Mouse (Mus musculus): Measurements from ENCODE around the gene Upp2. TPM values are rescaled to one million over a fixed set of nuclear protein-coding genes. Genes with fewer than 3 reads are reported as not detected.

Upp2 gene
- total and polyA plus RNA-seq, 2 experiments, result 105 to 1,754 TPM

- H3K36me3 ChIP-seq (ENCODE audit: control insufficient read depth, insufficient read depth, low read length), result no peaks in the 10 kb centered on the region
- 93% methylated on average over 11 of the region's 11 CpGs for WGBS
- no peak overlapping the region for H3K4me3 ChIP-seq (ENCODE audit: insufficient read depth, low read depth, low read length)
- no peak for DNase-seq (ENCODE audit: extremely low read depth, low read depth, low spot score)
- H3K27me3 ChIP-seq (ENCODE audit: control insufficient read depth, insufficient read depth, low read length), result no peaks in the 10 kb centered on the region
- no peak overlapping the region for H3K27ac ChIP-seq (replicated peaks; ENCODE audit: insufficient read depth, low read depth, low read length)
- H3K4me1 ChIP-seq (ENCODE audit: control insufficient read depth, insufficient read depth, low read length), result no peaks in the 10 kb centered on the region
- H3K79me2 ChIP-seq (ENCODE audit: control insufficient read depth, insufficient read depth, low read length), result no peaks in the 10 kb centered on the region
- no peak overlapping the region for H3K9ac ChIP-seq (ENCODE audit: low read depth, low read length)
- TF ChIP-seq POLR2A (IDR thresholded peaks at IDR 0.05; ENCODE audit: extremely low read depth, insufficient read depth, low read length) (no peak), CTCF (IDR thresholded peaks at IDR 0.05; ENCODE audit: low read depth, low read length) (no peak)
These were observed 66.7 kb downstream of the Upp2 start for GRCm38 (mm10) chr2:58633791-58634190.

- no peak overlapping the region for H3K9ac ChIP-seq (ENCODE audit: low read depth, low read length)
- no peaks in the 10 kb centered on the region for H3K27me3 ChIP-seq (ENCODE audit: control insufficient read depth, insufficient read depth, low read length)
- H3K27ac ChIP-seq (replicated peaks; ENCODE audit: insufficient read depth, low read depth, low read length), result no peak overlapping the region
- 89% methylated on average over 19 of the region's 19 CpGs for WGBS
- no peaks in the 10 kb centered on the region for H3K79me2 ChIP-seq (ENCODE audit: control insufficient read depth, insufficient read depth, low read length)
- no peak for DNase-seq (ENCODE audit: extremely low read depth, low read depth, low spot score)
- TF ChIP-seq POLR2A (IDR thresholded peaks at IDR 0.05; ENCODE audit: extremely low read depth, insufficient read depth, low read length) (no peak), CTCF (IDR thresholded peaks at IDR 0.05; ENCODE audit: low read depth, low read length) (no peak)
- H3K4me1 ChIP-seq (ENCODE audit: control insufficient read depth, insufficient read depth, low read length), result no peaks in the 10 kb centered on the region
- no peaks in the 10 kb centered on the region for H3K36me3 ChIP-seq (ENCODE audit: control insufficient read depth, insufficient read depth, low read length)
- H3K4me3 ChIP-seq (ENCODE audit: insufficient read depth, low read depth, low read length), result no peak overlapping the region
These were observed 74.9 kb downstream of the Upp2 start for GRCm38 (mm10) chr2:58641761-58642555.

GRCm38 (mm10) chr2:58645667-58646066 lies 78.6 kb downstream of the Upp2 start:
- H3K4me1 ChIP-seq (ENCODE audit: control insufficient read depth, insufficient read depth, low read length), result no peaks in the 10 kb centered on the region
- H3K4me3 ChIP-seq (ENCODE audit: insufficient read depth, low read depth, low read length), result no peak overlapping the region
- no peaks in the 10 kb centered on the region for H3K36me3 ChIP-seq (ENCODE audit: control insufficient read depth, insufficient read depth, low read length)
- 97% methylated on average over 6 of the region's 6 CpGs for WGBS
- no peak overlapping the region for H3K27ac ChIP-seq (replicated peaks; ENCODE audit: insufficient read depth, low read depth, low read length)
- no peaks in the 10 kb centered on the region for H3K79me2 ChIP-seq (ENCODE audit: control insufficient read depth, insufficient read depth, low read length)
- no peaks in the 10 kb centered on the region for H3K27me3 ChIP-seq (ENCODE audit: control insufficient read depth, insufficient read depth, low read length)
- DNase-seq (ENCODE audit: extremely low read depth, low read depth, low spot score), result no peak
- H3K9ac ChIP-seq (ENCODE audit: low read depth, low read length), result no peak overlapping the region
- no peak for TF ChIP-seq CTCF (IDR thresholded peaks at IDR 0.05; ENCODE audit: low read depth, low read length)
- no peak for TF ChIP-seq POLR2A (IDR thresholded peaks at IDR 0.05; ENCODE audit: extremely low read depth, insufficient read depth, low read length)

GRCm38 (mm10) chr2:58655169-58655568 lies 88.1 kb downstream of the Upp2 start:
- 91% methylated on average over 6 of the region's 6 CpGs for WGBS
- no peak overlapping the region for H3K4me3 ChIP-seq (ENCODE audit: insufficient read depth, low read depth, low read length)
- no peaks in the 10 kb centered on the region for H3K4me1 ChIP-seq (ENCODE audit: control insufficient read depth, insufficient read depth, low read length)
- DNase-seq (ENCODE audit: extremely low read depth, low read depth, low spot score), result no peak
- H3K27me3 ChIP-seq (ENCODE audit: control insufficient read depth, insufficient read depth, low read length), result no peaks in the 10 kb centered on the region
- no peak overlapping the region for H3K9ac ChIP-seq (ENCODE audit: low read depth, low read length)
- no peaks in the 10 kb centered on the region for H3K36me3 ChIP-seq (ENCODE audit: control insufficient read depth, insufficient read depth, low read length)
- TF ChIP-seq CTCF (IDR thresholded peaks at IDR 0.05; ENCODE audit: low read depth, low read length) (no peak), POLR2A (IDR thresholded peaks at IDR 0.05; ENCODE audit: extremely low read depth, insufficient read depth, low read length) (no peak)
- H3K79me2 ChIP-seq (ENCODE audit: control insufficient read depth, insufficient read depth, low read length), result no peaks in the 10 kb centered on the region
- no peak overlapping the region for H3K27ac ChIP-seq (replicated peaks; ENCODE audit: insufficient read depth, low read depth, low read length)

- no peak for DNase-seq (ENCODE audit: extremely low read depth, low read depth, low spot score)
- Histone ChIP-seq H3K27ac (replicated peaks; ENCODE audit: insufficient read depth, low read depth, low read length) (no peak overlapping the region), H3K79me2 (ENCODE audit: control insufficient read depth, insufficient read depth, low read length) (no peaks in the 10 kb centered on the region), H3K4me1 (ENCODE audit: control insufficient read depth, insufficient read depth, low read length) (no peaks in the 10 kb centered on the region), H3K9ac (ENCODE audit: low read depth, low read length) (no peak overlapping the region), H3K36me3 (ENCODE audit: control insufficient read depth, insufficient read depth, low read length) (no peaks in the 10 kb centered on the region), H3K27me3 (ENCODE audit: control insufficient read depth, insufficient read depth, low read length) (no peaks in the 10 kb centered on the region), H3K4me3 (ENCODE audit: insufficient read depth, low read depth, low read length) (no peak overlapping the region)
- TF ChIP-seq POLR2A (IDR thresholded peaks at IDR 0.05; ENCODE audit: extremely low read depth, insufficient read depth, low read length), result no peak
- TF ChIP-seq CTCF (IDR thresholded peaks at IDR 0.05; ENCODE audit: low read depth, low read length), result no peak
- 82% methylated on average over 1 of the region's 1 CpGs for WGBS
These were observed 89.9 kb downstream of the Upp2 start for GRCm38 (mm10) chr2:58656959-58657358.

GRCm38 (mm10) chr2:58657855-58658254 lies 90.8 kb downstream of the Upp2 start:
- Histone ChIP-seq H3K4me3 (ENCODE audit: insufficient read depth, low read depth, low read length) (no peak overlapping the region), H3K4me1 (ENCODE audit: control insufficient read depth, insufficient read depth, low read length) (no peaks in the 10 kb centered on the region), H3K9ac (ENCODE audit: low read depth, low read length) (no peak overlapping the region)

More at GRCm38 (mm10) chr2:58657855-58658254, 90.8 kb downstream of the Upp2 start:
- no peak overlapping the region for H3K27ac ChIP-seq (replicated peaks; ENCODE audit: insufficient read depth, low read depth, low read length)
- no peaks in the 10 kb centered on the region for H3K27me3 ChIP-seq (ENCODE audit: control insufficient read depth, insufficient read depth, low read length)
- H3K79me2 ChIP-seq (ENCODE audit: control insufficient read depth, insufficient read depth, low read length), result no peaks in the 10 kb centered on the region
- whole genome bisulfite sequencing, result 94% methylated on average over 10 of the region's 10 CpGs
- DNase-seq (ENCODE audit: extremely low read depth, low read depth, low spot score), result no peak
- TF ChIP-seq POLR2A (IDR thresholded peaks at IDR 0.05; ENCODE audit: extremely low read depth, insufficient read depth, low read length), result no peak
- peak; percentile 26; the same call in 1 of the 2 replicates for TF ChIP-seq CTCF (IDR thresholded peaks at IDR 0.05; ENCODE audit: low read depth, low read length)
- H3K36me3 ChIP-seq (ENCODE audit: control insufficient read depth, insufficient read depth, low read length), result no peaks in the 10 kb centered on the region
